Mouse (Mus musculus) G1E-ER4 (cell line): ENCODE results near the gene Tmem233. TPM values are rescaled to one million over a fixed set of nuclear protein-coding genes. Genes with fewer than 3 reads are reported as not detected.

Source experiments
- GATA1 ChIP-seq: IDR thresholded peaks from one replicate; pipeline ENCODE4 v1.8.0; 2012; ENCODE audit warnings: low read length, inconsistent platforms
- polyA plus RNA-seq: library from polyadenylated mRNA; stranded (reverse); fragments of >175 nt; gene quantifications from 2 replicates; pipeline ENCODE4 v1.2.3, GENCODE M21; 2012

Gene Tmem233
- polyA plus RNA-seq, 1 experiment: not detected

GRCm38 (mm10) chr5:115991717-115992116 lies 91.3 kb downstream of the Tmem233 start:
- no peak for TF ChIP-seq GATA1

Other genes starting within 250 kb of the Tmem233 start
- gene Cit, start 238.0 kb downstream of the Tmem233 start, polyA plus RNA-seq: 40.0 and 47.5 TPM in 2 replicates
- gene Prkab1, start 58.7 kb downstream of the Tmem233 start, polyA plus RNA-seq: 432 and 434 TPM in 2 replicates
- gene Ccdc60, start 205.7 kb upstream of the Tmem233 start, polyA plus RNA-seq: not detected in 2 replicates